Mouse (Mus musculus) forebrain, embryonic 13.5 days (tissue): ENCODE measurements around the gene Zmiz1. TPM values are rescaled to one million over a fixed set of nuclear protein-coding genes. Genes with fewer than 3 reads are reported as not detected.
A peak's percentile ranks its signal among the peaks of the same experiment; 100 is the strongest.

Experiments
- ATAC-seq: fragments of 200-750 bp; cut with Nextera tagmentation; 2 replicates; pipeline ENCODE4 v1.8.0; 2017
- H3K27ac ChIP-seq: fragments of 300-500 bp; sonication (generic); 2 replicates; pipeline ENCODE4 v1.5.1; 2015; ENCODE audit warnings: inconsistent platforms, mild to moderate bottlenecking, moderate library complexity
- H3K27me3 ChIP-seq: fragments of 300-500 bp; sonication (generic); 2 replicates; pipeline ENCODE4 v1.6.1; 2015; ENCODE audit warnings: mild to moderate bottlenecking, inconsistent platforms
- H3K36me3 ChIP-seq: fragments of 300-500 bp; sonication (generic); 2 replicates; pipeline ENCODE4 v1.6.1; 2015; ENCODE audit warnings: mild to moderate bottlenecking, inconsistent platforms; ENCODE audit not compliant: poor library complexity, severe bottlenecking
- H3K4me1 ChIP-seq: fragments of 300-500 bp; sonication (generic); 2 replicates; pipeline ENCODE4 v1.6.1; 2015; ENCODE audit warnings: inconsistent platforms
- H3K4me2 ChIP-seq: fragments of 300-500 bp; sonication (generic); 2 replicates; pipeline ENCODE4 v1.6.1; 2015; ENCODE audit warnings: inconsistent platforms, mild to moderate bottlenecking, moderate library complexity
- H3K4me3 ChIP-seq: fragments of 300-500 bp; sonication (generic); 2 replicates; pipeline ENCODE4 v1.5.1; 2015; ENCODE audit warnings: mild to moderate bottlenecking, inconsistent platforms
- H3K9ac ChIP-seq: fragments of 300-500 bp; sonication (generic); 2 replicates; pipeline ENCODE4 v1.6.1; 2015; ENCODE audit warnings: mild to moderate bottlenecking, inconsistent platforms
- H3K9me3 ChIP-seq: fragments of 300-500 bp; sonication (generic); replicated peaks from 2 replicates; pipeline ENCODE4 v1.6.1; 2016; ENCODE audit warnings: inconsistent platforms
- WGBS: fragments of 180-500 bp; shearing (Covaris S2); methylation state at CpG from one replicate; pipeline ENCODE4 v1.1.7; 2015; 5-methylcytosine and 5-hydroxymethylcytosine counted together
- polyA plus RNA-seq: library from polyadenylated mRNA; unstranded; fragments of >200 nt; fragmentation: Nextera tagmentation; extraction: Ambion mirVana; gene quantifications from 2 replicates; pipeline ENCODE4 v1.2.1, GENCODE M21; 2015

Zmiz1 gene
- polyA plus RNA-seq, 1 experiment from 2014 or later, result 57.2 TPM

DNA sequence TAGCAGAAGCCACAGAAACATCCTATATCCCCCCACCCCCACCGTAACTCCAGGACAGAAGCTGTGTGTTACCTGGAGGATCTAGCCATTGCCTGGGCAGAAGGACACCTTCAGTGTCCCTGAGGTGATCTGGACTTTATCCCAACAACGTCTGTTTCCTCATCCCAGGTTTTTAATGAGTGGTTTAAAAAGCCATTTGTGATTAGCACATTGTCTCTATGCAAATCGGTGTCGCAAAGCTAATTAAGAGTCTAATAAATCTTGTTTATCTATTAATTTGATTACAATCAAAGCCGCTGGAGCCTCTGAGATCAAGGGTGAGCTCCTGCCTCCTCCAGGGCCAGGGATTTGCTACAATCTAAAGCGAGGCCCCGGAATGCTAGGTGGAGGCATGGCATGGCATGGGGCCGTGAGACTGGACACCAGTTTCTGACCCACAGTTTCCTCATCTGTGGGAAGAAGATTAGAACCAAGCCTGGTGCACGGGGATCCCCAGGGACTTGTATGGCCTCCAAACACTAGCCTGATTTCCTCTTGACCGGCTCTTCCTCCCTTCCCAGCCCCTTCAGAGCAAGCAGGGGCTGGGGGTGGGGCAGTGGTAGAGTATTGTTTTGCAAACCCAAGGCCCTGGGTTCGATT lies 180.3 kb downstream of the Zmiz1 start:
- Histone ChIP-seq H3K9me3 (no peaks in the 10 kb centered on the region), H3K4me1 (peaks cover 46% of the 10 kb centered on the region), H3K9ac (no peak overlapping the region), H3K27me3 (no peaks in the 10 kb centered on the region), H3K36me3 (peaks cover 86% of the 10 kb centered on the region), H3K4me3 (no peak overlapping the region), H3K27ac (no peak overlapping the region), H3K4me2 (no peak overlapping the region)
- WGBS, result 74% methylated on average over 11 of the region's 11 CpGs
- no peak for ATAC-seq

DNA sequence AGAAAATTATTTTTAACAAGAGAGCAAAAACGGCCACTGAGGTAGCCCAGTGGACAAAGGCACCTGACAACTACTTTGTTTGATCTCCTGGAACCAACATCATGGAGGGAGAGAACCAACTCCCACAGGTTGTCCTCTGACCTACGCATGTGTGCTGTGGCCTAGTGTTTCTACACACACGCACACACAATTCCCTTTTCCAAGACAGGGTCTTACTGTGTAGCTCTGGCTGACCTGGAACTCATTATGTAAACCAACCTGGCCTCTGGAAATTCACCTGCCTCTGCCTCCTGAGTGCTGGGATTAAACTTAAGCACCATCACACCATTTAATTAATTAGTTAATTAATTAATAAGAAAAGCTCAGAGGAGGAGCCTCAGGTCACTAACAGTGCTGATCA lies 181.0 kb downstream of the Zmiz1 start:
- 89% methylated on average over 3 of the region's 3 CpGs for WGBS
- Histone ChIP-seq H3K9me3 (no peaks in the 10 kb centered on the region), H3K9ac (no peak overlapping the region), H3K4me2 (no peak overlapping the region), H3K27ac (0 out of 2 replicates have a peak overlapping the region, but pooled peaks have one; percentile 11), H3K27me3 (no peaks in the 10 kb centered on the region), H3K4me1 (peaks cover 38% of the 10 kb centered on the region), H3K4me3 (no peak overlapping the region), H3K36me3 (peaks cover 92% of the 10 kb centered on the region)
- ATAC-seq, result no peak

DNA sequence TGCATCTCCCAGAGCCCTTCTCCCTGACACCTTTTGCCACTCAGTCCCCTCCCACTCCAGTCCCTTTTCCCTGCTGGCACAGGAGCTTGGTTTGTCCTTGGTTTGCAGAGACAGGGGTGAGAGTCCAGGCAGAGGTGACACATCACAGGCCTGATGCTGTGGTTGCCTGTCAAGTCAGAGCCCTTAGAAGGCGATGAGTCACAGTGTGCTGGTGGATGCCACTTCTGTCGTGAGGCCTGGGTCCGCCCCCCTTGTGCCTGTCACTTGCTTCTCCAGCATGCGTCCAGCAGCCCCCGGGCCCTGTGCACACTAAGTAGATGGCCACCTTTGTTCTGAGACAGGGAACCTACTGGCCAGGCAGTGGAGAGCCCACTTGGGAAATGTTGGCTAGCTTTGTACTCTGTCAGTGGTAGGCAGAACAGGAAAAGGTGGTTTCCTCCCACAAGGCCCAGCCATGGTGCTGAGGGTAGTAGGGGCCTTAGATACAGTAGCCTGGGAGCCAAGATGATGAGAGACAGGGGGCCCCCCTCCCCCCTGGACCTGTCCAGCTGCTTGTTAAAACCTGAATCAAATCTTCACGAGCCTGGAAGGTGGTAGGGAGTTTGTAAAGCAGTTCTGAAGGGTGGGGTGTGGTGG lies 181.6 kb downstream of the Zmiz1 start:
- Histone ChIP-seq H3K4me2 (no peak overlapping the region), H3K27me3 (no peaks in the 10 kb centered on the region), H3K9ac (no peak overlapping the region), H3K36me3 (peaks cover 94% of the 10 kb centered on the region), H3K4me3 (no peak overlapping the region), H3K9me3 (no peaks in the 10 kb centered on the region), H3K27ac (0 out of 2 replicates have a peak overlapping the region, but pooled peaks have one; percentile 11), H3K4me1 (peaks cover 33% of the 10 kb centered on the region)
- 0 out of 2 replicates have a peak, but pooled peaks have one; percentile 9 for ATAC-seq
- WGBS, result 71% methylated on average over 6 of the region's 6 CpGs

DNA sequence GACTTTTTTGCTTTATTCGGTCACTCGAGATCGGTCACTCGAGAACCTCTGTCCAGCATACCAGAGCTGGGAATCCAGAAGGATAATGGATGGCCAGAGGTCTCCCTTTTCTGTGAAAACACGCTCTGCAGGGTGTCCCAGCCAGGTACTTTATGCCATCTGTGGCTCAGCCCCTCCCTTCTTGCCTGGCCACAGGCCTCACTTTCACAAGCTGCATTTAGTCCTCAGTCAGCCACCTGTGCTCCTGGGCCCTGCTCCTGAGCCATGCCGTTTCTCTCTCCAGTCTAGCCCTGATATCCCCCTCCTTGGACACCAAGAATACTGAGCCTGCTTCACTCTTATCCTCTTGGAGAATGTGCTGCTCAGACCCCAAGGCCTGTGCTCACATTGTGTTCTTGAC lies 182.1 kb downstream of the Zmiz1 start:
- peaks cover 28% of the 10 kb centered on the region for H3K4me1 ChIP-seq
- no peak overlapping the region for H3K9ac ChIP-seq
- no peak for ATAC-seq
- no peaks in the 10 kb centered on the region for H3K27me3 ChIP-seq
- H3K4me3 ChIP-seq, result no peak overlapping the region
- no peak overlapping the region for H3K4me2 ChIP-seq
- WGBS, result 89% methylated on average over 6 of the region's 6 CpGs
- 0 out of 2 replicates have a peak overlapping the region, but pooled peaks have one; percentile 11 for H3K27ac ChIP-seq
- no peaks in the 10 kb centered on the region for H3K9me3 ChIP-seq
- peaks cover 94% of the 10 kb centered on the region for H3K36me3 ChIP-seq

DNA sequence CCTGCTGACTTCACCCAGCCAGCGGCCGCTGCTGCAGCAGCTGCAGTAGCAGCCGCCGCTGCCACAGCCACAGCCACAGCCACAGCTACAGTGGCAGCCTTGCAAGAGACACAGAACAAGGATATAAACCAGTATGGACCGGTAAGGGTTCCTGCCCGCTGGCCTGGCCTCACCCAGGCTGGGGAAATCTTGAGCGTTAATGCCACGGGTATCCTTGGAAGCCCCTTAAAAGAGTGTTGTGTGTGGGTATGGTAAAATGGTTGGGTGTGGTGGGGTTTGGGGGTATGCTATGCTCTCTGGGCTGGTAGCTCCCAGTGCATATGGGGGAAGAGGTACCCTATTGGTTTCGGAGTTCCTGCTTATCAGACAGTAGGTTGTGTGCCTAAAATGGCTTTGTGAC lies 186.7 kb downstream of the Zmiz1 start:
- ATAC-seq, result no peak
- Histone ChIP-seq H3K4me1 (peaks cover 5% of the 10 kb centered on the region; the same call in 1 of the 2 replicates), H3K27me3 (no peaks in the 10 kb centered on the region), H3K9ac (no peak overlapping the region), H3K4me3 (no peak overlapping the region), H3K4me2 (no peak overlapping the region), H3K36me3 (peaks cover 94% of the 10 kb centered on the region), H3K27ac (no peak overlapping the region), H3K9me3 (no peaks in the 10 kb centered on the region)
- WGBS, result 87% methylated on average over 9 of the region's 9 CpGs

DNA sequence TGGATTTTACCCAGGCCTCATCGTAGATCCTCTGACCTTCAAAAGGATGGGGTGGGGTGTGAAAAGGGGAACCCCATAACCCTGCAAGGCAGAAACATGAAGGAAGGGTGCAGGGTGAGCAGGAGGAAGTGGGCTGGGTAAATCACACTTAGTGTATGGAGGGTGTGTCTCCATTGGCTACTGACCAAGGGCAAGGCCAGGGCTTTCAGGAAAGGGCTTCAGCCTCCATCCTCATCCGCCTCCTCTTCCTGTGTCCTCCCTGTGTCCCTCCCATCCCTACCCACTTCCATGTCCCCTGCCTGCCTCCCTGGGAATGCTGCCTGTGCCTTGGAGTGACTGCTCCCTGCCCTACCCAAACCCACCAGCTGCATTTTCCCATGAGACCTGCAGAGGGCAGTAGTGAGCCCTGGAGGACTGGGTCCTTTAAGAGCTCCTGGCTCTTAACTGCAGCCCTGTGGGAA lies 187.2 kb downstream of the Zmiz1 start:
- Histone ChIP-seq H3K9ac (no peak overlapping the region), H3K9me3 (no peaks in the 10 kb centered on the region), H3K36me3 (peaks cover 95% of the 10 kb centered on the region), H3K4me1 (0 out of 2 replicates have a peak, but pooled peaks cover under 1% of the 10 kb centered on the region), H3K27ac (no peak overlapping the region), H3K4me2 (no peak overlapping the region), H3K4me3 (no peak overlapping the region), H3K27me3 (no peaks in the 10 kb centered on the region)
- peak; percentile 34; the same call in 1 of the 2 replicates for ATAC-seq
- WGBS, result 75% methylated on average over 2 of the region's 2 CpGs

DNA sequence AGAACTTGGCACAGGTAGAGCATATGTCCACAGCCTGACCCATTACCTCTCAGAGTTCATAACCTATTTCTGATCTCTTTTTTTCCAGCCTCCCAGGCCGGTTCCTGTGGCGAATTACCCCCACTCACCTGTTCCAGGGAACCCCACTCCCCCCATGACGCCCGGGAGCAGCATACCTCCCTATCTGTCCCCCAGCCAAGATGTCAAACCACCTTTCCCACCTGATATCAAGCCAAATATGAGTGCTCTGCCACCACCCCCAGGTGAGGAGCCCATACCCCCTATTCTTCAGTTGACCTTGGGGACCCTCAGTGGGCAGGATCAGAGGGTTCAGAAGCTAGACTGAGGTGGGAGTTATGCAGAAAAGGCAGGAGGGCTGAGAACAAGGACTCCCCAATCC lies 192.1 kb downstream of the Zmiz1 start:
- Histone ChIP-seq H3K4me1 (no peaks in the 10 kb centered on the region), H3K27me3 (no peaks in the 10 kb centered on the region), H3K4me3 (no peak overlapping the region), H3K36me3 (peaks cover 100% of the 10 kb centered on the region), H3K4me2 (no peak overlapping the region), H3K9me3 (no peaks in the 10 kb centered on the region), H3K27ac (no peak overlapping the region), H3K9ac (no peak overlapping the region)
- WGBS, result 95% methylated on average over 4 of the region's 4 CpGs
- ATAC-seq, result no peak

DNA sequence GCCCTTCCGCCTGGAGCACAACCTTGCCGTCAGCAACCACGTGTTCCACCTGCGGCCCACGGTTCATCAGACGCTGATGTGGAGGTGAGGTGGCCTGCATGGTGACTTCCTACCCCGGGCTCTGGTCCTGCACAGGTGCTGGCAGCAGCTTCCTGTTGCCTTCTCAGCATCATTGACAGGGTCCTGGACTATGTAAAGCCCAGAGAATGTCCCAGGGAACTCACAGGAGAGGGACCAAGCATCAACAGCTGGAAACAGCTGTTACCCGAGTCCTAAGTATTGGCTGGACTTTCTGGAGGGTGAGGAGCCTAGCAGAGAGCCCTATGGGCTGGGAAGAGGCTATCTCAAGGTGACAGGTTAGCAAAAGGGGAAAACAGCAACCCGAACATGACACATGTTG lies 192.9 kb downstream of the Zmiz1 start:
- no peak overlapping the region for H3K27ac ChIP-seq
- no peak overlapping the region for H3K9ac ChIP-seq
- no peak overlapping the region for H3K4me3 ChIP-seq
- no peaks in the 10 kb centered on the region for H3K4me1 ChIP-seq
- WGBS, result 92% methylated on average over 9 of the region's 9 CpGs
- no peak for ATAC-seq
- H3K4me2 ChIP-seq, result no peak overlapping the region
- H3K27me3 ChIP-seq, result no peaks in the 10 kb centered on the region
- H3K36me3 ChIP-seq, result peaks cover 100% of the 10 kb centered on the region
- H3K9me3 ChIP-seq, result no peaks in the 10 kb centered on the region

DNA sequence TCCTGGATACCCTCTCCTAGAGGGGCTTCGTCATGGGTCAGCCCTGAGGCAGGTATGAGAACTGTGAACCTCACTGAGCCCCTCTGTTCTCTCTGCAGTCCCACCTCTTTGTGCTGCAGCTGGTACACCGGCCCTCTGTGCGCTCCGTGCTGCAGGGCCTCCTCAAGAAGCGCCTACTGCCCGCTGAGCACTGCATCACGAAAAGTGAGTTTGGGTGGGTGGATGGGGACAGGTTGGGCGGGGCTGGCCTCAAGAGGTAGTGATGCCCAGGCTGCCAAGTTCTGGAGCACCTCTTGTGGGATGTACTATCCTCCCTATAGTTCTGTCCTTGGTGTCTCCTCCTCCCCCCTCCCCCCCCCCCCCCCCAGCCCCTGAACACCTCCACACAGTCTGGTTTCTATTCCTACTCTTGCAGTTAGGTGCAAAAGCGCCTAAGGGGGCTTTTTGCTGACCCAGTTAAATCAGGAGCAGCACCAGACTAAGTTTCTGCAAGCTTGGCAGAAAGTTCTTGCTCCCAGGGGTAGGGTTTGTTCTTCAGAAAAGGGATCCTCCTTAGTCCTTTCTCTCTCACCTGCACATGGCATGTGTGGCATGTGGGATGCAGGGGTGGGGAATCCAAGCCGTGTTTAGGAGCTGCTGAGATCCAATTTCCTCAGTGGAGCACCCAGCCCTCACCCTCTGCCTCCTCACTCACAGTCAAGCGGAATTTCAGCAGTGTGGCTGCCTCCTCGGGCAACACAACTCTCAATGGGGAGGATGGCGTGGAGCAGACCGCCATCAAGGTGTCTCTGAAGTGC lies 195.6 kb downstream of the Zmiz1 start:
- Histone ChIP-seq H3K27me3 (no peaks in the 10 kb centered on the region), H3K4me3 (no peak overlapping the region), H3K9ac (no peak overlapping the region), H3K4me1 (no peaks in the 10 kb centered on the region), H3K27ac (no peak overlapping the region), H3K4me2 (no peak overlapping the region), H3K9me3 (no peaks in the 10 kb centered on the region), H3K36me3 (peaks cover 100% of the 10 kb centered on the region)
- WGBS, result 95% methylated on average over 14 of the region's 14 CpGs
- ATAC-seq, result no peak

DNA sequence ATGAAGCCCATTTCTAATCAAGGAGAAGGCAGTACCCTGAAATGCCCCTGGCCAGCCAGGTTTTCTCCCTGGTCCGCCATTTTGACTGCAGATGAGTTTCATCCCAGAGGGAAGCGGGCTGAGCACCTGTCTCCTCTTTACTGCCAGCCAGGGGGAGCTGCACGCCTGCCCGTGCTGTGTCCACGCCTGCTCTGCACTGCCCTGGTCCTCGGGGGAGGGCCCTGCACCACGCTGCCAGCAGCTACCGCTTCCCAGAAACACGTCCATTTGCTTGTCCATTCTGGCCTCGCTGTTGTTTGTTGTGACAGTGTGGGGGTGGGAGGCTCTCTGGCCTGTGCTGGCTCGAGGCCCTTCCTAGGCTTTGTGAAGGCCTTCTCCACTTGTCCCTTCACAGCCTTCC lies 201.7 kb downstream of the Zmiz1 start:
- Histone ChIP-seq H3K4me3 (no peak overlapping the region), H3K27ac (no peak overlapping the region), H3K4me1 (no peaks in the 10 kb centered on the region), H3K9me3 (no peaks in the 10 kb centered on the region), H3K27me3 (no peaks in the 10 kb centered on the region), H3K4me2 (no peak overlapping the region), H3K9ac (no peak overlapping the region), H3K36me3 (peaks cover 98% of the 10 kb centered on the region)
- WGBS, result 66% methylated on average over 11 of the region's 11 CpGs
- ATAC-seq, result 0 out of 2 replicates have a peak, but pooled peaks have one; percentile 9

DNA sequence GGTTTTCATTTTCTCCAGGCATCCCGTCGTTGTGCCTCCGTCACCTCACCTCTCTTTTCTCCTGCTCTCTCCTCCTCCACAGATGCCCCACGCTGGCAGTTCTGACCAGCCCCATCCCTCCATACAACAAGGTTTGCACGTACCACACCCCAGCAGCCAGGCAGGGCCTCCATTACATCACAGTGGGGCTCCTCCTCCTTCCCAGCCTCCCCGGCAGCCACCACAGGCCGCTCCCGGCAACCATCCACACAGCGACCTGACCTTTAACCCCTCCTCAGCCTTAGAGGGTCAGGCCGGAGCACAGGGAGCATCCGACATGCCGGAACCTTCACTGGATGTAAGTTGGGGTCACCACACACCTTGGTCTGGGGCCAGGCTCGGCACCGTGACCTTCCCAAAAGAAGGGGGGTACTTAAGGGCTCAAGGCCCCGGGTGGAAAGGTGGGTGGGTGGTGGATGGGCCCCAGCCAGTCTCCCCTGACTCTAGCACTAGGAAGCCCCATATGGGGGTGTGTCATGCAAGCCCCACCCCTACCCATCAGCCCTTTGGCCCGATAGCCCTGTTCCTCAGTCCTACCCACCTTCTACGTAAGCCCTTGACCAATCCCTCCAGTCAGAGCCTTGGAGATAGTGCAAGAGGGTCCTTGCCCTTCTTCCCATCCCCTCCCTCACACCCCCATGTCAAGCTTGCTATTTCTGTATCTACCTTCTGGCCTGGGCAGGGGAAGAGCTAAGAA lies 202.4 kb downstream of the Zmiz1 start:
- ATAC-seq, result no peak
- Histone ChIP-seq H3K9ac (no peak overlapping the region), H3K9me3 (no peaks in the 10 kb centered on the region), H3K4me3 (no peak overlapping the region), H3K27me3 (no peaks in the 10 kb centered on the region), H3K36me3 (peaks cover 98% of the 10 kb centered on the region), H3K4me2 (no peak overlapping the region), H3K27ac (no peak overlapping the region), H3K4me1 (no peaks in the 10 kb centered on the region)
- WGBS, result 84% methylated on average over 17 of the region's 17 CpGs
